Mouse (Mus musculus) mouse trophoblast stem cell (cell line): ENCODE measurements at regions not wholly inside any gene's neighbourhood (a gene's known extent, or its start where the extent isn't known, plus 50 kb on each side); places are given as distances from the start of the nearest gene placed in this dataset.
"Not testable (repeated sequence)": the region's sequence is repeated elsewhere in the genome, so short reads cannot be mapped to it uniquely, and the experiment has no call there.

ENCODE experiments used
- in situ Hi-C, 2 experiments: fragments of 300-500 bp; cut with MseI, MboI; formaldehyde crosslinking; loops; 2 replicates in 1 of 2; 3 replicates in 1 of 2; pipeline ENCODE4 v1.15.1; 2025

- in situ Hi-C loops = no loop called here
Measured at GRCm38 (mm10) chr13:99742507-99742906, 158.4 kb downstream of the Cartpt start.

DNA sequence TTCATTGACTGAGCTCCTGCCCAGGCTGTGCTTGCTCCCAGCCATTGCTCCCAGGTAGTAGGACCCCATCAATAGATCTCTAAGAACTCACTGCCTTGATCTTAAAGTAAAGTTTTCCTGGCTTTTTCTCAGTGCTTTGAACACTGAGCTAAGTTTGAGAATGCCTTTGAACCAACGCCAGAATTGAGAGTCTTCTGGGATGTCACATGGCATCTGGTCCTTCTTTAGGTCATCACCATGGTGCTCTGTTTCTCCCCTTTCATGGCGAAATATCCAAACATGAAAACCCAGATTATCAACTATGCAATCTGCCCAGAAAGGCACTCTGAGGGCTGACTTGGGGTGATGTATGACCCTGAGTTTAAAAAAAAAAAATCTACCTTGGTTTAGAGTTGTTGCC is 158.9 kb downstream of the Cartpt start:
- in situ Hi-C loops = no loop called here

GRCm38 (mm10) chr13:99739420-99739819 is 161.5 kb downstream of the Cartpt start:
- in situ Hi-C loops = no loop called here

GRCm38 (mm10) chr13:99737271-99737670 is 163.6 kb downstream of the Cartpt start:
- in situ Hi-C loops = no loop called here

DNA sequence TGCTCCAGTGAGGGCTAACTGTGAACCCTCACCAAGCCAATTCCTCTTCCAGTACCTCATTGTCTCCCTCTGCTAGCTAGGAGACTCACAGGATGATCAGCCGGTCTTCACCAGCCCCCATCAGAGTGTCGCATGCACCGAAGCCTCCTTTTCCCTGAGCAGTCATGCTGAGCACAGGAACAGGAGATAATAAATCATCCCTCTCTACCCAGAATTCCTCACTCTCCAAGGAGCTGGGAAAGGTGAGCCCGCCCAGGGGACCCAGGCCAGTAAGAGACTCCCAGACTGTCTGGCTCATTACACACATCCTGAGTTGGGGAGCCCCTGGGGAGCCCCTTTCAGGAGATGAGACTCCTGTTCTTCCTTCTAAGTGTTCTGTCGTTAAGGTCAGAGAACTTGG is 171.7 kb downstream of the Cartpt start:
- in situ Hi-C loops = no loop called here

DNA sequence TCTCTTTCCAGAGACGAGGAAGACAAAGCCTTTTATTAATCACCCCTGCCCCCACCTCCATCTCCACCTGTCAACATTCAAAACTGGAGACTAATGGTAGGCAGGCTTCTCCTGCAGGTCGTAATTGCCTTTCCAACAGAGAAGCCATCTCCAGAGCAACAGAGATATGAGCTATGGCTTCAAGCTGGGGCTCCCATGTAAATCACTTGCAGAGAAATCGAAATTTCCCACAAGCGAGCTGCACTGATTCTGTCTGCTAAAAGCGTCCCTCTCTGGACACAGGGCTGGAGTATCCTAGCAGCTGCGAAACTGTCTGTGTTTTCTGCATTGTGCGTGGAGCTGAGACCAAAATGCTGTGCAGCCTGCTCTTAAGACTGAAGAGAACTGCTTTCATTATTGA is 176.6 kb downstream of the Cartpt start:
- in situ Hi-C loops = no loop called here

- in situ Hi-C loops = no loop called here
Measured at GRCm38 (mm10) chr13:99723237-99723981, 177.5 kb downstream of the Cartpt start.

DNA sequence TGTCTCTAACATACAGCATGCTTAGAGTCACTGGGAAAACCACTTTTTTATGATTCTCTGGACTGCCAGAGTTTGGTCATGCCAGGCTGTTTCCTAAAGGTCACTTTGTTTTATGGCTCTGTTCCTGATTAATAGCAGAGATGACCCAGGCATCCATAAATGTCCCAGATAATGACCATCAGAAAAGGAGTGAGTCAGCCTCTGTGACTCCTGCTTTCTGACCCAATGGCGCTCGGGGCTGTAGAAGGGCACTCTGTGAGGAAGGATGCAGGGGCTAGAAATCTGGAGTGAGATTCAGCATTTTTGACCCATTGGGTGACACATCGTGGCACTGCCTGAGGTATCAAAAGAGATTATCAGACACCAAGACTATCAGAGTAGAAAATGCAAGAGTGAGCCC is 180.3 kb downstream of the Cartpt start:
- in situ Hi-C loops = no loop called here

DNA sequence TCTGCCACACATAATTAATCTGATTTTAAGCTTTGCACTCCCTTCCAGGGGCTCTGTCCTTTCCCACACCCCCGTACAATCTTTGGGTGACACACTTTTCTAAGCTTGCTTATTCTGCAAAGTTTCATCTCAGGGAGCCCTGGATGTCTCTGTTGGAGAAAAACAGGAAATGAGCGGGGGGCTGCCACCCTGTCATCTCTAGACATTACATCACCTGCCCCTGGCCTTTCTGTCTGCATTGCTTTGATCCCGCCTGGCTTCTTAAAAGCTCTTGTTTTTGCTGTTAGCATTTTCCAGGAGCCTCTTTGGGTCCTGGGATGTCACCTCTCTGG is 180.2 kb upstream of the Map1b start:
- in situ Hi-C loops = no loop called here

- in situ Hi-C loops = no loop called here
Measured at GRCm38 (mm10) chr13:99695874-99696558, 179.7 kb upstream of the Map1b start.

- in situ Hi-C loops = no loop called here
Measured at GRCm38 (mm10) chr13:99679934-99680333, 163.6 kb upstream of the Map1b start.

- in situ Hi-C loops = no loop called here
Measured at GRCm38 (mm10) chr13:99679430-99679829, 163.1 kb upstream of the Map1b start.

GRCm38 (mm10) chr13:99676393-99676792 is 160.1 kb upstream of the Map1b start:
- in situ Hi-C loops = no loop called here

- in situ Hi-C loops = no loop called here
Measured at GRCm38 (mm10) chr13:99675951-99676350, 159.6 kb upstream of the Map1b start.

GRCm38 (mm10) chr13:99672714-99673113 is 156.4 kb upstream of the Map1b start:
- in situ Hi-C loops = no loop called here

DNA sequence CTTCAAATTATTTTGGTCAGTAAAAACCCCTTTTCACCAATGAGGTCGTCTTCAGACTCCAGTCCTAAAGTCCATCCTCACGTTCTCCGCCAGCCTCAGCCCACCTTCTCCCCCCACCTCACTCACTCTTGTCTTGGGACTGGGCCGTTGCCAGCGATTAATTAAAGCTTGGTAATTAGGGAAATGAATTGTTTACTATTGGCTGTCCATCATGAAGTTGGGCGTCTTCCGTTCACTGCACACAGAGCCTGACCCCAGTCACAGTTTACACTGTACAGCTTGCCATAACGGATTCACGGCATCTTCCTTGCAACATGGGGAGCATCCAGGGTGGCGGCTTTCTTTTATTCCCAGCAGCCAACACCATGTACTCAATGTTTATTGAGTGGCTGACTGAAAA is 155.4 kb upstream of the Map1b start:
- in situ Hi-C loops = no loop called here

DNA sequence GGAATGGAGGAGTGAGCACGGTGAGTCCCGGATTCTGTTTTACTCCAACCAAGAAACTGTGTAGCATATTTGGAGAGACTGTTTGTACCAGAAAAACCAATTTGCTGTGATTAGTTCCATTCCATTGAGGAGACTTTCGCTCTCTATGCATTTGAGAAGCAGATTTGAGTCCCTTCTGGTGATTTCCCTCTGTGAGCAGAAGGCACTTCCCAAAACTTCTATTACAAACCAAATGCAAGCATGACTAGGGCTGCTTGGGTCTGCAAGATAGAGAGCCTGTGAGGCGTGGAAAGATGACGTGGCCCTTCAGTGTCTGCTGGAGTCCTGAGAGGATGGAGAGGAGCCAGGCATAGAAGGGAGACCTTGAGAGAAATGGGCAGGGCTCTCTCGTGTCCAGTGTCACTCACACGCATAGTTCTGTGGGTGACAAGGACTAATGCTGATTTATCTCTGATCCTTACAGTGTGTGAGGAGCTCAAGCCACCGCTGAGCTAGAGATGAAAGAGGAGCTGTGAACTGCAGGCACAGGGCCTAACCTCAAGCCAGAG is 153.7 kb upstream of the Map1b start:
- in situ Hi-C loops = no loop called here

DNA sequence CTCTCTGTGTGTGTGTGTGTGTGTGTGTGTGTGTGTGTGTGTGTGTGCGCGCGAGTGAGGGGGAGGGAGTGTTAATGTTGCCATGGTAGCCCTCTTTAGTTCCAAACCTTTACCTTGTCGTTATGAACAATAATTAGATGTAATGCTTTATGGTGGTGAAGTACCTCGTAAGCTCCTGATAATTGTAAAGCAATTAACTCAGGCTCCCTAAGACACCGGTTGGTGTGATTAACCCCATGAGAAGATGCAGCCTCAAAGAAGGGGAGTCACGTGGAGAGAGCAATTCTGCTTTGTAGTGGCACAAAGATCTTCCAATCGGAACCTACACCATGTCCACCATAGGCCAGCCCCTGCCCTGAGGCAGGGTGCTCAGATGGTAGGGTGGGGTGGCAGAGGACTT is 152.3 kb upstream of the Map1b start:
- in situ Hi-C loops = no loop called here

DNA sequence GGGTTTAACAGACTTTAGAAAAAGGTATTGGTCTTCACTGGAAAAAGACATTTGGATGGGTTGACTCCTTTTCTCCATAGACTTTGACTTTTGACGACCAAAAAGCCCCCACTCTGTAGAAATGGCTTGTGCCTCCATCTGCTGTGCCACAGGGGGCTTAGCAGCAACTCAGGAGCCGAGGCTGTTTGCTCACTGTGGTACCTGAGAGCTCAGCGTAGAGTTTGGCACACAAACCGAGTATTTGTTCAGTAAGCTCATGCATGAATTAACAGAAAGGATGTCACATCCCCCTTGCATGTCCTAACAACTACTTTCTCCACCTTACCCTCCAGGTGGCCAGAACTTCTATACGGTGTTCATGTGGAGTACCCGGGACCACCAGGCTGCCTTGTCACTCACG is 149.7 kb upstream of the Map1b start:
- in situ Hi-C loops = no loop called here

GRCm38 (mm10) chr13:99663422-99663821 is 147.1 kb upstream of the Map1b start:
- in situ Hi-C loops = not testable (repeated sequence)

DNA sequence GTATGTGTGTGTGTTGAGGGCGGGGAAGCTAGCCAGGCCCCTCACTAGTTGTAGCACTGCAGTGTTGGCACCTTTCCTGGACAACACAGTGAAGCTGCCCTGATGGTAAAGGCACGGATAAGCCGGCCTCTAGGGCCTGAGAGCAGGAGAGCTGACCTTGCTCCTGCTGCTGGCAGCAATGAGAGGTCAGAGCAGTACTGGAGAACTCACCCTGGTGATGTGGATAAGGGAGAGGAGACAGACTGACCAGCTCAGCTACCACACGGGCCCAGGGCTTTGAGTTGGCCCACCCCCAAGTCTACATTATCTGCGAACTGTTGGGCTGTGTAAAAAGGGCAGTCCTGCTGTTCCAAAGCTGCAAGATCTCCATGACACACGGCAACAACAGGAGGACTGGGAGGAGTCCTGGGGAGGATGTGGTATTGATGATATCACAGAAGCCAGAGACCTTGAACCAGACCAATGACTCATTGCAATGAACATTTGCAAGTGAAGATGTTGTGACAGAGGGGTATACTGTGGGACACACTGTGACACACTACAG is 131.4 kb upstream of the Map1b start:
- in situ Hi-C loops = no loop called here

- in situ Hi-C loops = no loop called here
Measured at GRCm38 (mm10) chr13:99644771-99645170, 128.4 kb upstream of the Map1b start.

- in situ Hi-C loops = no loop called here
Measured at GRCm38 (mm10) chr13:99642811-99643210, 126.5 kb upstream of the Map1b start.
